Mouse (Mus musculus): Measurements from ENCODE around the gene Hcrtr1.
A peak's percentile ranks its signal among the peaks of the same experiment; 100 is the strongest.

Gene Hcrtr1

DNA sequence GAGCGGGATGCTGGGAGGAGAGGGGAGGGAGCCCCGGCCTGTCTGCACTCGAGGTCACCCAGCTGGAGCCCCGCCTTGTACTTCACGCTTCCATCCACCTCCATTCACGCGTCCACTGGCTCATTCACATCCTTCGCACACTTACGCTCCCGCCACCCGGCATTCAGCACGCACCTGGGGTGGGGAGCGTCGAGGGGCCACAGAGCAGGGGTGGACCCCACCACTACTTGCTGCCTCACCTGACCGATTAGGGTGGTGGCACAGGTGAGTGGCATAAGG, at the start of gene Hcrtr1:
Hcrtr1 (minus strand) TSS at position 146 of the 279 bp plus-strand sequence.
- no peak for TF ChIP-seq GATA4 (IDR thresholded peaks at IDR 0.05; ENCODE audit: insufficient replicate concordance, low read length)

DNA sequence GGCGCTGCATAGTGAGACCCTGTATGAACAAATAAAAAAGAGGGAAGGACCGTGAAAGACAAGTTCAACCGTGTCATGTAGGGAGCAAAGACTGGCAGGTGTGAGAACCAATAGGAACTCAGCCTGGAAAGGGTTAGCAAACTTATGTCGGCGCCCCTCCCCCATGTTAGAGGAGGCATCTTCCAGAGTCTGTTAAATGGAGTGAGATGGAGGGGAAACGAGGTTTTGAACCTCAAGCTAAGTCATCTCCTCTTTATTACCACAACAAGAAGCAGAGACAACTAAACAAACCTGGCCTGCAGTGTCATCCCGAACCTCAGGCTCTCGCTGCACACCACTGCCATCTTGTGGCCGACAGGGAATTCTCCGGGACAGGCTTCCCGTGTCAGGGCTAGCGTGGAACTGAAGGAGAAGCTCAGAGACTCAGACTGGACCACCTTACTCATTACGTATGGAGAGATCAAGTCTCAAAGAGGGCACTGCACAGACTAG, 49.7 kb upstream of the Hcrtr1 start:
- no peak for TF ChIP-seq GATA4 (IDR thresholded peaks at IDR 0.05; ENCODE audit: insufficient replicate concordance, low read length)

DNA sequence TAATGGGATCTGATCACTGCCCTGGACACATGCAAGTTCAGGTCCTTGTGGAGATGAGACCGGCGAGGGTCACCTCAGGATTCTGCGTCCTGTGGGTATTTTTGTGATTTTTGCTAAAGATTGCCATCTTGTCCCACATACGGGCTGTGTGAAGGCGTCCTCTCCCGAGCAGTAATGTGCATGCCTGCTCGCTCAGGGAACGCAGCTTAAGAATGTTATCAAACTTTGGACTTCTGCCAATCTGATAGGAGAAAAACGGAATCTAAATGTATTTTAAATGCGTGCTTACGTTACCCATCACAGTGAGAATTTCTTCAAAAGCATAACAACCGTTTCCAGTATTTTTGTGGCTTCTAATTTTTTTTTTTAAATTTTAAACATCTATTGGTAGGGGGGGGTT, 47.7 kb upstream of the Hcrtr1 start:
- TF ChIP-seq GATA4 (IDR thresholded peaks at IDR 0.05; ENCODE audit: insufficient replicate concordance, low read length): no peak

DNA sequence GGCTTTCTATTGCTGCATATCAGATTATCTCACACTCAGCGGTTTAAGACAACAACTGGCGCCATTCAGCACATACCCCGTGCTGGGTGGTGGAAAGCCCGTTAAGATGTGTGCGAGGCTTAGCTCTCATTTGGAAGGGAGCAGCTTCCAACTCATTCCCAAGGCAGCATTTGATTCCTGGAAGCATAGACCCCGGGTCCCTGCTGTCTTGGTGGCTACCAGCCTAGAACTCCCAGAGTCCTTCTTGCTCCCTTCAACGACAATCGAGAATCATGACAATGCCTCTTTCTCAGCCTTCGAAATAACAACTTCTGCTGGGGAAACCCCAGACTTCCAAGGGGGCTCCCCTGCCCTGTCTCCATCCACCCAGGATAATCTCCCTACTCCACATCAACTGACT, 47.3 kb upstream of the Hcrtr1 start:
- TF ChIP-seq GATA4 (IDR thresholded peaks at IDR 0.05; ENCODE audit: insufficient replicate concordance, low read length): no peak

DNA sequence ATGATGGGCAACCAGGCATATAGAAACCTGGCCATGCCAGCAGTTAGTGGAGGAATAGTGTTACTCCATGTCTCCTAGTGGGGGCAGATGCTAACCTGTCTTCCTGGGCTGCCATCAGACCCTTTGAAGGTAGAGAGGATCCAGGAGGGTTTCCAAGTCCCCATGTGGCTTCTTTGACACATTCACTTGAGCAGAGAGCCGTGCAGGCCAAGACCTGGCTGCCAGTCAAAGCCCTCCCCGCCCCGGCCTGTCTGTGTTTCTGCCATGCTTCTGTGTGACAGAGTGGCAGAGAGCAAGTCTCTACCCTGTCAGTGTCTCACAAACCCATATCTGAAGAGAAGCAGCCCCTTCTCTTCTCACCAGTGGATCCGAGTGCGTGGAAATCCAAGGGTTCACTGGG, 44.7 kb upstream of the Hcrtr1 start:
- no peak for TF ChIP-seq GATA4 (IDR thresholded peaks at IDR 0.05; ENCODE audit: insufficient replicate concordance, low read length)

DNA sequence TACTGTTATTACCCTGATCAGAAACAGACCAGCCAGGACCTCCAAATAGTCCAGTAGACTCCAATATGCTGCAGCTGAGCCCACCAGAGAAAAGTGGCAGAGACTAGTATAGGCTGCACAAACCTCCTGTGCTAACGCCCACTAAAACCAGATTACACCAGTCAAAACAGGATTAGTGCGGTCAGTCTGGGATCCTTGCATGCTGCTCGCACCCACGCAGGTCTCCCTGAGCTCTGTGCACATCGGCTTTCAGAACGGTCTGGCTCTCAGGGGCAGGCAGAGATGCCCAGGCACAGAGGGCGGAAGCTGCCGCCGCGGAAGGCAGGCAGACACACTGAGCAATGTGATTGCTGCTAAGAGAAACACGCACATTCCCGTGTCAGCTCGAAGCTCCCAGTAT, 43.9 kb upstream of the Hcrtr1 start:
- no peak for TF ChIP-seq GATA4 (IDR thresholded peaks at IDR 0.05; ENCODE audit: insufficient replicate concordance, low read length)

DNA sequence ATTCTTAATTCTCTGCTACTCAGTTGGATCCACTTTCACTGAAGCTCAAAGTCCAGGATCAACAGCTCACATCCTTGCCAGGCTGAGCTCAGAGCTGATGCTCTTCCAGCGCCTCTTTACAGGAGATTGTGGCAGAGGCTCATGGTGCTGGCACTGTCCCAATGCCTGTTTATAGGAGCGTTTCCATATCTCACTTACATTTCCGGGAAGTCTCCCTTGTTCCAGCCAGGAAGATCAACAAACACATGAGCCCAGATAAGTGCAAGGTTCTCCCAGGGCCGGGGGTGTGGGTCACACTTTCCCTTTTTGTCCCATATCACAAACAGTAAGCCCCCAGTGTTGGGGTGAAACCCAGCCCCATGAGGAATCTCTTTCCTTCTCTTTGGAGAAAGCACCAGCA, 42.7 kb upstream of the Hcrtr1 start:
- peak; percentile 91; the same call in 1 of the 2 replicates for TF ChIP-seq GATA4 (IDR thresholded peaks at IDR 0.05; ENCODE audit: insufficient replicate concordance, low read length)

DNA sequence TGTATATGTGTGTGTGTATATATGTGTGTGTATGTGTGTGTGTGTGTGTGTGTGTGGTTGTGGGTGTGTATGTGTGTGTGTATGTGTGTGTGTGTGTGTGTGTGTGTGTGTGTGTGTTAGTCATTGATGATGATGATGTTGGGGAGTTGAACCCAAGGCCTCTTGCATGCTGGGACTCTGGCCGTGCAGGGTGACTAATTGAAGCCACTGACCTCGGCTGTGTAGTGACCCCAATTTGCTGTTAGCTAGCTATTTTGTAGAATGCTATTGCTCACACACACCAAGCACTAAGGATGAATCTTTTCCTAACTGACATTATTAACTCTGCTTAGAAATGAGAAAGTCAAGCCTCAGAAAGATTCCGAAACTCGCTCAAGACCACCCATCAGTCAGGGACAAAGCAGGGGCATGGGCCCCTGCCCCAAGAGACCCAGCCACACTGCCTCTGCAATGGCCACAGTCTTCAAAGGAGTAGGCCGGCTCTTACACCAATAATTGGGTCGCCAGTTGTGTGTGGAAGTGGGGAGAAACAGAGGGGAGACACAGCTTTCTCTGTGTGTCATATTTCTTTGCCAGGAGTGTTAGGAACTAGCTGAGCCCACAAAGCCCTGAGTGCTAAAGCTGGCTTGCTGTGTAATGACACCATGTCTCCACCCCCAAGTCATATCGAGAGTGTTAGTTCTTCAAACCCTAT, 41.9 kb upstream of the Hcrtr1 start:
- TF ChIP-seq GATA4 (IDR thresholded peaks at IDR 0.05; ENCODE audit: insufficient replicate concordance, low read length): no peak

DNA sequence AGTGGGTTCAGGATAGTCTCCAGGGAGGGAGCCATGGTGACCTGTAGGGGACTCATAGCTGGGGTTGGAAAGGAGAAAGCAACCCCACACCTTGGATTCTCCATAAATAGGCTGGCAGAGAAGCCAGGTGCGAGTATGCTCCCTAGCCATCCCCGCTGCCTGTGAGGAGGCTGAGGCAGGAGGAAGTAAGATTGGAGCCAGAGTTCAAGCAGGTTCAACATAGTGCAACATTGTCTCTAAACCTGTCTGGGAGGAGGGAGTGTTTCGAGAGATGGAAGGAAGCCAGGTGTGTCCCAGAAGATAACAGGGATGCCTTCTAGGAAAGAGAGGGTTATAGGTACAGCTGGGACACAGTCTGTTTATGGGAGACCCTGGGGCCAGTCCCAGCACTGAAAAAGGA, 40.7 kb upstream of the Hcrtr1 start:
- TF ChIP-seq GATA4 (IDR thresholded peaks at IDR 0.05; ENCODE audit: insufficient replicate concordance, low read length): no peak

DNA sequence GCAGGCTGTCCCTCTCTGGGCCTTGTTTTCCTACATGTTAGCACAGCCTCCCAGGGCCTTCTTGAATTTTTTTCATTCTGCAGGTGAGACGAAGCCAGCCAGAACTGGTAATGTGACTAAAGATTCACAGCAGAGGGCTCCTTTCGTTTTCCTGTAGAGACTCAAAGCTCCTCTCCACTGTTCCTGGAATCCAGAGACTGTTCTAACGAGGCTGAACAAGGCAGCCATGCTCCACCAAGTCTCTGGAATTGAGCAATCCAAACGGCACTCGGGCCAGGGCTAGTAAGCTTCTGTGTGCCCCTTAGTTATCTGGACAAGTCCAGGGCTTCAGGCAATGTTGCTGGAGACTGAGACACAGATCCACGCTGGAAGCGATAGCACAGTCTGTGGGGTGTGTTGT, 38.4 kb upstream of the Hcrtr1 start:
- TF ChIP-seq GATA4 (IDR thresholded peaks at IDR 0.05; ENCODE audit: insufficient replicate concordance, low read length): no peak

DNA sequence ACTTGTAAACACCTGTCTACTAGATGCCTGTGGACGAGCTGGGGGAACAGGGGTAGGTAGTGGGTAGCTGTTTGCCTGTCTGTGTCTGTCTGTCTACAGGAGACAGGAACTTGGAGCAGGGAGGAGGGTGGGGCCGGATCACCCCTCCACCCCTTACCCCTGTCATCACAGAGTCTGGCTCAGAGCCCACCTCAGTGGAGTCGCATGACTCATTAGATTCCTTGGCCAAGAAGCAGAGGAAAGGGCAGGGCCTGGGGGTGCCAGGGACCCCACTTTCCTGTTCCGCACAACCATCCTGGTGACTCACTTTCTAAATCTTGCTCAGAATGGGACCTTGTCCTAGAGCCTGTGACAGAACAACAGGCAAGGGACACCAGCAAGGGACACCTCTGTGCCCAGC, 37.9 kb upstream of the Hcrtr1 start:
- no peak; the same call in 1 of the 2 replicates for TF ChIP-seq GATA4 (IDR thresholded peaks at IDR 0.05; ENCODE audit: insufficient replicate concordance, low read length)

DNA sequence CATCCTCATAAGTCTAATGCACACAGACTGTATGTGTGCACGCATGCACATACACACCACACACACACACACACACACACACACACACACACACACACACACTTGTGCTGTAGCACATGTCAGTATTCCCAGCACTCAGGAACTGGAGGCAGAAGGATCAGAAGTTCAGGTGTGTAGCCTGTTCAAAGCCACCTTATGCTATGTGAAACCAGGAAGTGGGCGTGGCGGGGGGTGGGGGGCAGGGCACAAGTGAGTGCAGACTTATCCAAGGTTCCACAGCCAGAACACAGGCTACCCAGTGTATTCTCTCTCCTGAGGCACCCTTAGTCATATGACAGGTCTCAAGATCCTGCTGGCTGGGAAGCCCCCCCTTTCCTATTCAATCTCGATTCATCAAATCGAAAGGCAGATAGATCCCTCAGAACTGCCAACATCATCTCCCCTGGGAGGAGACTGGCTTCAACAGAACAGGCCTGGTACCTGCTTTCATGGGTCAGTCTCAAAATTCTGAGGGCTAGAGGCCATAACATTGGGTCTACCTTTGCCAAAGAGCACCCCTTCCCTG, 37.1 kb upstream of the Hcrtr1 start:
- TF ChIP-seq GATA4 (IDR thresholded peaks at IDR 0.05; ENCODE audit: insufficient replicate concordance, low read length): no peak

DNA sequence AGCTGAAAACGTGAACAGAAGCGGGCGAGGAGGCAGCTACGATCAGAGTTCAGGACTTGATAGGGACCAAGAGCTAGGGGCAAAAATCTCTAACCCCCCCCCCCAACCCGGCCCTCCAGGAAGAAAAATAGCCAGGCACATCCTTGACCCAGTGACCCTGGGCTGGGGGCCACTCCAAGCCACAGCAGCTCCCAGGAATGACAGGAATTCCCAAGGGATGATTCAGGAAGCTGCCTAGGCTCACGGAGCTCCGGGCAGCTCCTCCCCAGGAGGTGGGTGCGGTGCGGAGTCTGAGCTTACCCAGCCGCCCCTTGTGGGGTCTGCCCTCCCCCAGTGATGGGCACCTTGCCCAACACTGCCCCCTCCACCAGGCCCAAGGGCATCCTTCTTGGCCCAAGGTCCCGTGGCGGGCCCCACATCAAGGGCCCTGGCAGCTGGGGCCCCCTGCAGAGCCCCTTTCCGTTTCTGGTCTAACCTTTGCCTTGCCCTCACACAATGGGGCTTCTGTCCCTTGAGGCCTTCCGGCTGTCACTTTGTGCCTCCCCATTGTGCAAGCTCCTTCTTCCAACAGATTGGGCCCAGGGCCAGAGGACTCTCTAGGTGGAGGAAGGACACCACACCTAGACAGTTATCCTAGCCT, 36.0 kb upstream of the Hcrtr1 start, which contains the start of gene Tinagl1:
Tinagl1 (minus strand) TSS at position 51 of the 640 bp plus-strand sequence.
- no peak for TF ChIP-seq GATA4 (IDR thresholded peaks at IDR 0.05; ENCODE audit: insufficient replicate concordance, low read length)

DNA sequence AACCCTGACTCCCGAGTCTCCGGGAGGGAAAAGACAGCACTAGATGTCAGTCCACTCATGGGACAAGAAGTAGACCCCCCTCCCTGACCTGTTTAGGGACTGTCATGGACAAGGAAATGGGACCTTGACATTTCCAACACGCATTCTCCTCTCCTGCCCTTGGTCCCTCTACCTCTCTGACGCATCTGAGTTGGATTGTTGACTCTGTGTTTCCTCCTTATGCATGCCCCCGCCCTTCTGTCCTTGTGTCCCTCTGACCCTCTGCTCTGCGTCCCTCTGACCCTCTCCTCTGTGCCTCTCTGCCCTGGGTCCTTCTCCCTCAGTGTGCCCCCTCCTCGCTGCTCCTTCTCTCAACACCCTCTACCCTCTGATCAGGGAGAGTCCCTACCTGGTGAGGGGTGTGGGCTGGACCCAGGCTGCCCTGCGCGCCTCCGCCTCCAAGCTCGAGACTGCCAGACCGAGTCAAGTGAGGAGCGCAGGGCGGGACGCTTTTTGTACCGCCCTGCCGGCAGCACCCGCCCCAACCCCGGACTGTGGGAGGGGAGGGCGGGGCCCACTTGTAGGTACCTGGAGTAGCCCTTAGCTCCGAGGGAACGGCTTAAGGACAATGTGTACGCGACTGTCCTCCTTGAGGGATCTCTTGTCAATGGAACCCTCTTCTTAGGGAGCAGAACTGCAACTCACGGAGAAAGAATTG, 35.3 kb upstream of the Hcrtr1 start:
- no peak for TF ChIP-seq GATA4 (IDR thresholded peaks at IDR 0.05; ENCODE audit: insufficient replicate concordance, low read length)

DNA sequence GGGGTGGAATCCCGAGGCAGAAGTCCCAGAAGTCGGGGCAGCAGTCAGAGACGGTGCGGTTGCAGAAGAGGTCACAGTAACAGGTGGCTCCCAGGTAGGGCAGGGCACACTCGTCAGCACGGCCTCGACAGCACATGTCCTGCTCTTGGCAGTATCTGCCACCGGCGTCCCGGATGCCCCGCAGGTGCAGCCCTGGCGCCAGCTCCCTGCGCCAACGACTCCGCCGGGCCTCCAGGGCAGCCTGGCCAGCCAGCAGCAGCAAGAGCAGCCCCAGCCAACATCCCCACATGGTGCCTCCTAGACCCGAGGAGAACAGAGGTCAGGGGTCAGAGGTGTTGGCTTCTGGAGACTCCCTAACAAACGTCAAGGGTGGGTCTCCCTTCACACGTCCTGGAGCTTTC, 34.8 kb upstream of the Hcrtr1 start:
- no peak for TF ChIP-seq GATA4 (IDR thresholded peaks at IDR 0.05; ENCODE audit: insufficient replicate concordance, low read length)
